Mouse (Mus musculus): ENCODE measurements around the gene Eps8.

Gene Eps8

GRCm38 (mm10) chr6:137569071-137569470 lies 85.6 kb downstream of the Eps8 start:
- DNase-seq (ENCODE audit: low spot score in 2 of 2), result no peak

GRCm38 (mm10) chr6:137565890-137566289 lies 88.8 kb downstream of the Eps8 start:
- no peak for DNase-seq (ENCODE audit: low spot score in 2 of 2)

GRCm38 (mm10) chr6:137565454-137565853 lies 89.2 kb downstream of the Eps8 start:
- no peak for DNase-seq (ENCODE audit: low spot score in 2 of 2)

GRCm38 (mm10) chr6:137560358-137560859 lies 94.3 kb downstream of the Eps8 start:
- DNase-seq (ENCODE audit: low spot score in 2 of 2), result no peak

GRCm38 (mm10) chr6:137558840-137559239 lies 95.8 kb downstream of the Eps8 start:
- DNase-seq (ENCODE audit: low spot score in 2 of 2), result no peak

- no peak for DNase-seq (ENCODE audit: low spot score in 2 of 2)
These were observed 97.0 kb downstream of the Eps8 start for GRCm38 (mm10) chr6:137557671-137558070.

- no peak for DNase-seq (ENCODE audit: low spot score in 2 of 2)
These were observed 97.5 kb downstream of the Eps8 start for GRCm38 (mm10) chr6:137557159-137557558.

- DNase-seq (ENCODE audit: low spot score in 2 of 2), result no peak
These were observed 98.0 kb downstream of the Eps8 start for GRCm38 (mm10) chr6:137556636-137557035.

- no peak for DNase-seq (ENCODE audit: low spot score in 2 of 2)
These were observed 104.5 kb downstream of the Eps8 start for GRCm38 (mm10) chr6:137550181-137550580.

- no peak for DNase-seq (ENCODE audit: low spot score in 2 of 2)
These were observed 106.1 kb downstream of the Eps8 start for GRCm38 (mm10) chr6:137548613-137549012.

GRCm38 (mm10) chr6:137547555-137547954 lies 107.1 kb downstream of the Eps8 start:
- no peak for DNase-seq (ENCODE audit: low spot score in 2 of 2)

- DNase-seq (ENCODE audit: low spot score in 2 of 2), result no peak
These were observed 108.6 kb downstream of the Eps8 start for GRCm38 (mm10) chr6:137546101-137546500.

GRCm38 (mm10) chr6:137545341-137545740 lies 109.3 kb downstream of the Eps8 start:
- DNase-seq (ENCODE audit: low spot score in 2 of 2), result no peak

GRCm38 (mm10) chr6:137542231-137543152 lies 112.2 kb downstream of the Eps8 start:
- DNase-seq (ENCODE audit: low spot score in 2 of 2), result no peak

- DNase-seq (ENCODE audit: low spot score in 2 of 2), result no peak
These were observed 113.2 kb downstream of the Eps8 start for GRCm38 (mm10) chr6:137541216-137542176.

- no peak for DNase-seq (ENCODE audit: low spot score in 2 of 2)
These were observed 113.9 kb downstream of the Eps8 start for GRCm38 (mm10) chr6:137540800-137541199.

GRCm38 (mm10) chr6:137540346-137540745 lies 114.3 kb downstream of the Eps8 start:
- DNase-seq (ENCODE audit: low spot score in 2 of 2), result no peak

GRCm38 (mm10) chr6:137539219-137539618 lies 115.5 kb downstream of the Eps8 start:
- DNase-seq (ENCODE audit: low spot score in 2 of 2), result no peak

GRCm38 (mm10) chr6:137532758-137533157 lies 121.9 kb downstream of the Eps8 start:
- DNase-seq (ENCODE audit: low spot score in 2 of 2), result no peak

- no peak for DNase-seq (ENCODE audit: low spot score in 2 of 2)
These were observed 128.9 kb downstream of the Eps8 start for GRCm38 (mm10) chr6:137525769-137526168.

GRCm38 (mm10) chr6:137520343-137520704 lies 134.4 kb downstream of the Eps8 start:
- no peak for DNase-seq (ENCODE audit: low spot score in 2 of 2)
